Mouse (Mus musculus) layer of hippocampus, adult 2 months (tissue): ENCODE results near the gene Atp23. TPM values are rescaled to one million over a fixed set of nuclear protein-coding genes. Genes with fewer than 3 reads are reported as not detected.
"Not testable (repeated sequence)": the region's sequence is repeated elsewhere in the genome, so short reads cannot be mapped to it uniquely, and the experiment has no call there.

Experiments used
- DNase-seq, 2 experiments: peaks; one replicate each; pipeline ENCODE4 v3.0.0; 2022; ENCODE audit warnings: low spot score in 2 of 2
- H3K27ac ChIP-seq: fragments of 200-600 bp; 2 replicates; pipeline ENCODE4 v1.8.1; 2022
- H3K4me3 ChIP-seq: fragments of 200-600 bp; 2 replicates; pipeline ENCODE4 v1.8.1; 2022; ENCODE audit warnings: mild to moderate bottlenecking
- CTCF ChIP-seq: fragments of 200-600 bp; conservative IDR thresholded peaks from 2 replicates; pipeline ENCODE4 v1.8.1; 2022; ENCODE audit warnings: antibody characterized with exemption, mild to moderate bottlenecking, moderate library complexity
- total RNA-seq, 2 experiments: library from RNA; stranded (reverse); gene quantifications; 2 replicates each; pipeline ENCODE4 v1.2.3; 2021

Gene Atp23
- total RNA-seq, 2 experiments from 2014 or later = 9.0 to 10.0 TPM

DNA sequence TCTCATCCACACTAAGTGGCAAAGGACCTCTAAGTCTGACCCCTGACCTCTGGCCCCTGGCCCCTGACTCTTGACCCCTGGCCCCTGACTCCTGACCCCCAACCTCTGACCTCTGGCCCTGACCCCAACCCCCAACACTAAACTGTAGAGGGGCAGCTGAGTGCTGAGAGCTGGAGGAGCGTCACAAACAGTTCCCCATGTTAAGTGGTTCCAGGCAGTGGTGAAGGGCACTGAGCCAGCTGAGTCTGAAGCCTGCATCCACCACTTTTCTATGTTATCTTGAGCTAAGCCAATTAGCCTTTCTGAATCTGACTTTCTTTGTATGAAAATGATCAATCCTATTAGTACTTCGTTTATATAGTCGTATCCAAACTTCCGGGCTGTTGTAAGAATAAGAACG is 69.8 kb downstream of the Atp23 start:
- Histone ChIP-seq H3K4me3 (no peak overlapping the region), H3K27ac (no peak overlapping the region)
- DNase-seq = no peak
- no peak for TF ChIP-seq CTCF

DNA sequence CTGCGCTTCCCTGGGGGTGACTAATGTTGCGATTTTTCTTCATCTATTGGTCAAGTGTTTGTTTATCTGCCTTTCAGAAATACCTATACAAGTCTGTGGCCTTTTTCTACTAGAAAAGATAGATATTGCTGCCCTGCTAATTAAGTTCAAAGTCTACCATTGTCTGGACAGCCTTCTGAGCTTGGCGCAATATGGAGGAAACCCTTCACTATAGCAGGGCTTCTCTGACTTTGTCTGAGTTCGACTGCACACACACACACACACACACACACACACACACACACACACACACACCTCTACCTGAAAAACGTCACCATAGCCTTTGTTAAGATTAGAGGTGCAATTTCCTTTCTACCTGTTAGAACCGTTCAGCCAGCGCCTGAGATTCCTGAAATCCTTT is 72.5 kb downstream of the Atp23 start:
- TF ChIP-seq CTCF = no peak
- no peak overlapping the region for H3K4me3 ChIP-seq
- DNase-seq = no peak
- H3K27ac ChIP-seq = peak overlapping the region; percentile 84

DNA sequence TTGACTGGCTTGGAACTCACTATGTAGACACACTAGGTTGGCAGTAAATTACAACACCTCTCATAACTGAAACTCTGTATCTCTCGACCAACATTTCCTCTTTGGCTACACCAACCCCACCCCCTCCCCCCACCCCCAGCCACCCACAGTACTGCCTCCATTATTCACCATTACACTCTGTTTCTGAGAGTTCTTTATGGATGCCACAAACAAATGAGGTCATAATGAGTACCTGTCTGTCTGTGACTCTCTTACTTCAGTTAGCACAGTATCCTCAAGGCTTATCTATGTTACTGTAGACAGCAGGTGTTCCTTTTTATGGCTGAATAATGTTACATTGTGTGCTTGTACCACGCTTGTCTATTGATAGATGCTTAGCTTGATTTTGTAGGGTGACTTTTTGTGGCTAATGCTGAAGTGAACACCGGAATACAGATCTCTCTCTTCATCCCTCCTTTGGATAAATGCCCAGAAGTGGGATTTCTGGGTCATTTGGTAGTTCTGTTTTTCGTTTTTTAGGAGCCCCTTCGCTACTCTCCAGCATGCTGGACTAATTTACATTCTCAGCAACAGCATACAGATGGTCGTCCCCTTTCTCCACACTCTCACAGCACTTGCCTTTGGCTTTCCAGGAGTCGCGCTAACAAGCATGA is 73.1 kb downstream of the Atp23 start:
- TF ChIP-seq CTCF = no peak
- DNase-seq = peak; percentile 24 to 66
- H3K4me3 ChIP-seq = no peak overlapping the region
- peak overlapping the region; percentile 84 for H3K27ac ChIP-seq

- no peak for DNase-seq
- no peak overlapping the region for H3K4me3 ChIP-seq
- H3K27ac ChIP-seq = peak overlapping the region; percentile 84
- no peak for TF ChIP-seq CTCF
Observed at GRCm38 (mm10) chr10:126826982-126827381, 74.2 kb downstream of the Atp23 start.

GRCm38 (mm10) chr10:126826216-126826615 is 74.9 kb downstream of the Atp23 start:
- not testable (repeated sequence) for H3K27ac ChIP-seq, DNase-seq

GRCm38 (mm10) chr10:126822418-126822817 is 78.7 kb downstream of the Atp23 start:
- Histone ChIP-seq H3K4me3 (no peak overlapping the region), H3K27ac (peak overlapping the region; percentile 89)
- no peak for DNase-seq
- no peak for TF ChIP-seq CTCF

More at GRCm38 (mm10) chr10:126826216-126826615, 74.9 kb downstream of the Atp23 start:
- not testable (repeated sequence) for H3K4me3 ChIP-seq

Other genes starting within 250 kb of the Atp23 start
- gene Ctdsp2, start 77.4 kb upstream of the Atp23 start, total RNA-seq = 100 to 1,000 TPM; 106 to 116 TPM
- gene Avil, start 99.4 kb upstream of the Atp23 start, total RNA-seq = under 1 TPM; 0.32 to 0.87 TPM
- 10 to 100 TPM; 29.7 to 30.1 TPM for gene Tsfm, start 129.5 kb upstream of the Atp23 start, total RNA-seq
- 10 to 100 TPM; 12.7 to 14.0 TPM for gene Mettl1, start 140.1 kb upstream of the Atp23 start, total RNA-seq
- gene Eef1akmt3, start 140.2 kb upstream of the Atp23 start, total RNA-seq = under 1 TPM; 0.12 to 0.20 TPM
- gene Cyp27b1, start 146.9 kb upstream of the Atp23 start, total RNA-seq = 1 to 10 TPM; 1.0 to 1.1 TPM
- 10 to 100 TPM; 19.8 TPM for gene March9, start 158.8 kb upstream of the Atp23 start, total RNA-seq
- 10 to 100 TPM; 84.6 to 94.8 TPM for gene Cdk4, start 162.2 kb upstream of the Atp23 start, total RNA-seq
- gene Tspan31, start 168.9 kb upstream of the Atp23 start, total RNA-seq = 10 to 100 TPM; 57.2 to 62.1 TPM
- 100 to 1,000 TPM; 820 to 844 TPM for gene Agap2, start 173.9 kb upstream of the Atp23 start, total RNA-seq
- gene Os9, start 219.8 kb upstream of the Atp23 start, total RNA-seq = 100 to 1,000 TPM; 100 to 102 TPM